Comparison of ENCODE assay signal across 18 mouse cellular contexts in the genomic region with DNA sequence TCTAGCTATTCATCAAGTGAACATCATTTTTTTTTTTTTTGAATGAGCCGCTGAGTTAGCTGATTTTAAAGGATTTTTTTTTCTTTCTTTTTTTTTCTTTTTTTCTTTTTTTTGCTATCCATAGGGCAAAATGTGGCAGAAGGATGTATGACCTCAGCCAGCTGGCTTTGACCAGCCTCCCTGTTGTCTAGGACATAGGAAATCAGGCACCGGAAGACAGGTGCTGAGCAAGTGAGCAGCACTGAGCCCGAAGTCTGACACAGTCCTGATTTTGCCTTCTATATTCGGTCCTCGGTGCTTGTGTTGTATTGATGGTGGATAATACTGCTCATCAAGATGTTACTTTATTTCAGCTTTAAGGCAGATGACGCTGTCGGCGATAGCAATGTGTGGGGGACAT.
"Had no signal": no experiment of that assay in that cellular context is flagged by ENCODE, and none has a peak within 500 bp of the region (broad histone marks: within the 10 kb centered on the region; RNA-seq: fewer than 3 reads in every experiment).

No protein-coding gene starts in this region.

- H3K27ac ChIP-seq: kidney, postnatal 0 days; limb, embryonic 12.5 days; liver, embryonic 13.5 days; lung, embryonic 15.5 days; midbrain, embryonic 12.5 days; neural tube, embryonic 13.5 days; stomach, embryonic 15.5 days had no signal

- H3K4me3 ChIP-seq: limb, embryonic 12.5 days; liver, embryonic 13.5 days; lung, embryonic 15.5 days; midbrain, embryonic 12.5 days; neural tube, embryonic 13.5 days; stomach, embryonic 15.5 days had no signal

- DNase-seq: kidney, adult 9 months; layer of hippocampus, adult 9-11 months; layer of hippocampus, postnatal 36 days; liver; liver, embryonic 13.5 days; liver, postnatal 0 days; lung, postnatal 4 days; retina, postnatal 1 day; right cerebral cortex, postnatal 4 days; spleen, adult 18-20 months; thymus, adult 2 months; thymus, postnatal 25 days had no signal
